Mouse (Mus musculus): ENCODE results near the gene Osbpl9.
A peak's percentile ranks its signal among the peaks of the same experiment; 100 is the strongest.

Gene Osbpl9

DNA sequence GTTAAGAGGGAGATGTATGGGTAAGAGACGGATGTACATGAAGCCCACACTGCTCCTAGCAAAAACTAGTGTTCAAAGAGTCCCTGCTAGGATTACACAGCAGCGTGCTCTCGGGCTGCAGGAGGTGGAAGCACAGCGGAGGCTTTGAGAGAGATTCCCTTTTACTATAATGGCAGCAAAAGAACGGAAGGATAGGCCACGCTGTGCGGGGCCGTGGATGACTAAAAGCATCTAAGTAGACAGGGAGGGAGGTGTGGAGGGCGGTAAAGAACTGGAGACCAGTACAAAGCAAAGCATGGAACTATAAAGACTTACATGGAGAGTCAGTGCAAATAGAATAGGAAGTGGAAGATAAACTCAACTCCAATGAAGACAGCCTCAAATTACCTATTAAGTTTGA lies 74.1 kb downstream of the Osbpl9 start:
- TF ChIP-seq GATA4 (IDR thresholded peaks at IDR 0.05; ENCODE audit: insufficient replicate concordance, low read length) = no peak

DNA sequence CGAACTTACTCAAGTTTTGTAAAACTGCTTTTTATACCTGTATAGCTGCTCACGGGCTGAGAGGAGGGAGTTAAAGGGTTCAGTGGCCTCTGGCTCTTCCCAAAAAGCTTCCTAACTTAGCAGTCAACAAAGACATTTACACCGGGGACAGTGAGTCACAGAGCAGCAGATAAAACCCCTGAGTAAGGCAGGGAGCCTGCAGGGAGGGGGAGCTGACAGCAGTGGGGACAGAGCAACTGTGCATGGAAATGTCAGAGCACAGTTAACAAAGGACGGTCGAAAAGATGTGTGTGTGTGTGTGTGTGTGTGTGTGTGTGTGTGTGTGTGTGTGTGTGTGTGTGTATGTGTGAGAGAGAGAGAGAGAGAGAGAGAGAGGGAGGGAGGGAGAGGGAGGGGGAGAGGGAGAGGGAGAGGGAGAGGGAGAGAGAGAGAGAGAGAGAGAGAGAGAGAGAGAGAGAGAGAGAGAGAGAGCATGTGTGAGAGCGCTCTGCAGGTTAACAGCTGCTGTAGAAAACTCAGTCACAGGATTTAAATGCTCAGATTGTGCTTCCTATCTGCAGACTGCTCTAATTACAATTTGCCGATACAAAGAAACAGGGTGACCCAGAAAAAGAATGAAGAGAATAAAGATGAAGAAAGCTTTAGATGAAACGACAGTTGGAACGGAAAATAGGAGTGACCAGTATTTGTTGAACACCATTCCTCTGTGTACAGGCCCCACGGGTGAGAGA lies 75.1 kb downstream of the Osbpl9 start:
- TF ChIP-seq GATA4 (IDR thresholded peaks at IDR 0.05; ENCODE audit: insufficient replicate concordance, low read length) = no peak

DNA sequence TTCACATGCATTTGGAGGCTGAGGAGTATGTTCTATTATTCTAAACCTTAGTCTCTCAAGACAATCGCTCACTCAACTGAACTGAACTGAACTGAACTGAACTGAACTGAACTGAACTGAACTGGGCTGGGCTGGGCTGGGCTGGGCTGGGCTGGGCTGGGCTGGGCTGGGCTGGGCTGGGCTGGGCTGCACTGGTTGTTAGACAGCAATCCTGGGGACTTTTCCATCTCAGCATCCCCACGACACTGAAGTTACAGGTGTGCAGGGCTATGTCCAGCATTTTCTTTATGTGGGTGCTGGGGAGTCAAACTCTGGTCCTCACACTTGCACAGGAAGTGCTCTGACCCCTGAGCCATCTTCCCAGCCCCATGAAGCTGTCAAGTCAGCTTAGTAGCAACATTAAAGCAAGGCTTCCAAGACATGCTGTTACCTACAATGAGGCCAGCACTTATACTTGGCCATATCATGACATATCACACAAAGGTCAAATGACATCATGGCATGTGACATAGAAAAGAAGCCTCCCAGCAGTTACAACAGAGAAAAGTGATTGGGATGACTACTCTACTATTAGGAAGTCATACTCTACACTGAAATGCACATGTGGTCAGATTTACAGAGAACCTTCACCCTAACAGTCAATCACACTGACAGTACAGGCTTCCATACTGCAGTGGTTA lies 76.2 kb downstream of the Osbpl9 start:
- no peak for TF ChIP-seq GATA4 (IDR thresholded peaks at IDR 0.05; ENCODE audit: insufficient replicate concordance, low read length)

DNA sequence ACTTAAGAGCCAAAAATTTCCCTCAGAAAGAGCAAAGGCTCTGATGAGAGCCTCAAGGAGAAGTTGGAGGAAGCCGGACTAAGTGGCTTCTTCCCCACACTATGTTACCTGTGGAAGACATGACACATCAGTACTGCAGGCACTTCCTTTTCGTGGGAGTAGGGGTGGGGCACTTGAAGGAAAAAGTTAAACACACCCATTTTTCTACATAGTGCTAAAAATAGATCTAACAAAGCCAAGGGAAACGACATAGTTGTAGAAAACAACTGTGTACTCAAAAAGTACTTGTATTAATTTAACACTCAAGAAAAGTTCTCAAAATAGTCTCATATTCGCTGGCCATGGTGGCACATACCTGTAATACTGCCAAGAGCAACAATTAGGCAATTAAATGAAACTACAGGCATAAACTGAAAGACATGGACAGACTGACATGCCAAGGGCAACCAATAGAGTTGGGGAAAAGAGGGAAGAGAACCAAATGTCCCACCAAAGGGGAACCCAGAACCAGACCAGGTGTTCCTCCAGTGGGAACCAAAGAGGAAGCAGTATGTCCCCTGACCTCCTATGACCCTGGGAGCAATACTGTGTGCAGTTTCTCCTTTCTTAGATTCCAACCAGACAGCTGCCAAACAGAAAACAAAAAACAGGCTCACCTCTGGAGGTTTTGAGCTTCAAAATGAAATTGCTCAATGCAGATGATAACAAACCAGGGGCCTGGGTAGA lies 79.1 kb downstream of the Osbpl9 start:
- no peak for TF ChIP-seq GATA4 (IDR thresholded peaks at IDR 0.05; ENCODE audit: insufficient replicate concordance, low read length)

DNA sequence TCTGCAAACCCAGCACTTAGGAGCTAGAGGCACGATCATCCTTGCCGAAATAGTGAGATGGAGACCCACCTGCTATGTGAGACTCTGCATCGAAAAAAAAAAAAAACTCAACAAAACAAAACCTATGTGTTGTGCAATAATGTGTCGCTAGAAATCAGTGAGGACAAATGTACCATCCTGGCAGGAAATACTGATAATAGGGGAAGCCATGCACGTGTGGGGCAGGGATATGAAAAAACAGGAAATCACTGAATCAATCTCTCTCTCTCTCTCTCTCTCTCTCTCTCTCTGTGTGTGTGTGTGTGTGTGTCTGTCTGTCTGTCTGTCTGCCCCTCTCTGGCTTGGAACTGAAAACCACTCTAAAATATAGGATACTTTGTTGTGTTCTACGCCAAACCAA lies 81.3 kb downstream of the Osbpl9 start:
- TF ChIP-seq GATA4 (IDR thresholded peaks at IDR 0.05; ENCODE audit: insufficient replicate concordance, low read length) = peak; percentile 88

DNA sequence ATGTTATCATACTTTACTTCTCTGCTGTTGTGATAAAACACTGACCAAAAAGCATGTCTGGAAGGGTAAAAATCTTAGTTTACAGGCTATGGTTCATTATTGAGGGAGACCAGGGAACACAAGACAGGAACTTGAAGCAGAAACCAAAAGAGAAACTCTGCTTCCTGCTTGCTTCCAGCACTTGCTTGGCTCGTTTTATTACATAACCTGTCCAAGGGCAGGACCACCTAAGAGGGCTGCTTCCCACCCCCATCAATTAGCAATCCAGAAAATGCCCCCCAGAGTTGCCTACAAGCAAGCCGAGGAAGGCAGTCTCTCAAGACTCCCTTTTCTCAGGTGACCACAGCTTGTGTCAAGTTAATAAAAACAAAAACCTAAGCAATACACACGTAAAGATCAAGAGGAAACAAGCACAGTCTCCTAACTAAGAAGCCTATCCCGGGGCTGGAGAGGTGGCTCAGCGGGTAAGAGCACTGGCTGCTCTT lies 82.4 kb downstream of the Osbpl9 start:
- TF ChIP-seq GATA4 (IDR thresholded peaks at IDR 0.05; ENCODE audit: insufficient replicate concordance, low read length) = no peak

DNA sequence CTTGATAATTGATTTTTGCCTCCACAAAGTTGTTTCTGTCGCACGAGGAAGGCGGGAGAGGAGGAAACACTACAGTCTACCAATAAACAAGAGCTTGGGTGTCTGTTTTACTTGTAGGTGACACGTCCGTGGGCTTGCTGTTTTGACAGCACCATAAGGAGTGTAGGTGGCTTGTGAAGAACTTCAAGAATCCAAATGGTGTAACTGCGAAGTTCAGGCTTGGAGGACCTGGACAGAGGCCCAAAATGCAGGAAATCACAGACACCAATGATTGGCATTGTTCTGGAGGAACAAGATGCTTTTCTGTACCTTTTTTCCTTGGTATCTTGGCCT lies 83.8 kb downstream of the Osbpl9 start:
- no peak for TF ChIP-seq GATA4 (IDR thresholded peaks at IDR 0.05; ENCODE audit: insufficient replicate concordance, low read length)

DNA sequence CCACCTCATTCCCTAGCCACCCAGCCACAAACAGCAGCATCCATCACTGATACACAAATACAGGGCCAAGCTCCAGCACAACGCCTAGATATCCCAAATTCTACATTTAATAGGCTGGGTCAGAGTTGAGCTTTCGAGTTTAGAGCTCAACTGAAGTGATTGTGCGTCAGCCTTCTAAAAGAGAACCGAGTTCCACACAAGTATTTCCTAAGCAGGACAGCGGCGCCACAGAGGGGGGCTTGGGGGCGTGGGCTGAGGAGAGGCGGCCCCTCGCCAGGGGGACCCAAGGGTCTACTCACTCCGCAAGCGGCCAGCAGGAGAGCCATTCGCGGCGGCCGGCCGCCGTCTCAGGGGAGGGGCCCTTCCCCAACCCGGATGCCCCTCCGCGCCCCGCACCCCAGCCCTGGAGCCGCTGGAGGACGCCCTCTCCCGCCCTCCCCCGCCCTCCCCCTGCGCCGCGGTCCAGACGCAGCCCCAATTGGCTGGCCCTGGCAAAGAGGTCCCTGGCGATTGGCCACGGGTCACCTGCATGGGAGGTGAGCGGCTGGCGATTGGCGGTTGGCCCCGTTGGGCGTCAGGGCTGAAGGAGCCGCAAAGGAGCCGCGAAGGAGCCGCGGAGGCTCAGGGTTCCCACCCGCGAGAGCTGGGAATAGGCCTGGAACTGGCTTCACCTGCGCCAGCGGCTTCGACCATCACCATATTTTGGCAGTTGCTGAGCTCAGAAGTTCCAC lies 84.3 kb downstream of the Osbpl9 start:
- no peak for TF ChIP-seq GATA4 (IDR thresholded peaks at IDR 0.05; ENCODE audit: insufficient replicate concordance, low read length)

DNA sequence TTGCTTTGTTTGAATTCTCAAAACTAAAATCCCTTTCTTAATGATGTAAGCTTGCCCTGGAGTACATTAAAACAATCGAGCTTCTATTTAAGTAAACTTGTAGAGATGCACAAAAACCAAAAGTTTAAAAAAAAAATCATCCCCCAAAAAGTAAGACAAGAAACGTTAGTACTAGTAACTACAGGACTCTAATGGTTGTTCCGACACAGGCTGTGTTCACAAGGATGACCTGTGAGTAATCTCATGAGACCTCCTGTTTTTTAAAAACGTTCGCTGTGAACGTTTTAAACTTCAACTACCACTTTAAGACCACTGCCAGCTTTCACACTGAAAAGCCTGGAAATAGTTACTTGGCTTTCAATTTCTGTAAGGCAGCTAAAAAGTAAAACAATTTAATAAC lies 85.1 kb downstream of the Osbpl9 start:
- TF ChIP-seq GATA4 (IDR thresholded peaks at IDR 0.05; ENCODE audit: insufficient replicate concordance, low read length) = no peak

DNA sequence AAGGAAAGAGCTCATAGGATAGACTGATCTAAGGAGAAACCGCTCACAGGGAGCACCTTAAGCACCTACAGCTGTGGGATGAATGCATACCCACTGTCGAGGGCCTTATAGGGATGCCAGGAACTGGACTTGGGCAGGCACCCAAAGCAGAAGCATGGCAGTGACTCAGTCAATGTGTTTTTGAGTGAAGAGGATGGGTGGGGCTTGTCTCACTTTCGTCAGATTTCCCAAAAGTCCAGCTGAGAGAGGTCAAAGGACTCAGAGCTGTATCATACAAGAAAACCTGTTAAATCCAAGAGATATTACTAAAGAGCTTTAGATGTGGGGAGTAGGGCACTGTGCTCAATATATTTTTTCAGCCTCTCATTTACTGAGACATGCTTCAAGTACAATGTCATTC lies 85.6 kb downstream of the Osbpl9 start:
- TF ChIP-seq GATA4 (IDR thresholded peaks at IDR 0.05; ENCODE audit: insufficient replicate concordance, low read length) = no peak

DNA sequence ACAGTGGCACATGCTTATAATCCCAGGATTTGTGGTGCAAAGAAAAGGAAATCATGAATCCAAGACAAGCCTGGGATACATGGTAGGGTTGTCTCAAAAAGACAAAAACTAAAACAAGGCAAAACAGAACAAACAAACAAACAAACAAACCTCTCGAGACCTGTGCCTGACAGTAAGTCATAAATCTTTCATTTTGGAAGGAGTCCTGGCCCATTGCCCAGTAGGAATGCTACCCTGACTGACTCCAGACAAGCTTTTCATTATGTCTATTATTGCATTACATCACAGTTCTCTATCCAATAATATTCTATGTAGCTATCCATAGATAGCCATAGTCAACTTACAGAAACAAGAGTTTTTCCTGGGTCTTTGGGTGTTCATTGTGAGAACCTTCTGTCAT lies 86.3 kb downstream of the Osbpl9 start:
- no peak for TF ChIP-seq GATA4 (IDR thresholded peaks at IDR 0.05; ENCODE audit: insufficient replicate concordance, low read length)

DNA sequence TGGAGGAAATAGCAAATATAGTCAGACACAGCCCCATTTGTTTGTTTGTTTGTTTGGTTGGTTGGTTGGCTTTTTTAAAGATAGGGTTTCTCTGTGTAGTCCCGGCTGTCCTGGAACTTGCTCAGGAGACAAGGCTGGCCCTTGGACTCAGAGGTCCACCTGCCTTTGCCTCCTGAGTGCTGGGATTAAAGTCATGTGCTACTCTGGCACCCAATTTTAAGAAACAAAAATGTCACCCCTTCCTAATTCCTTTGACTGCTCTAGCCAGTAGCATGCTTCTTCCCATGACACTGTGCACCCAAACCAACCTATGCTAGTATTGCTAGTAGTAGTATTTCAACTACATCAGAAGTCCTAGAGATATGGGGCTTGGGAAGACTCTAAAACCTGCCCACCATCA lies 87.8 kb downstream of the Osbpl9 start:
- TF ChIP-seq GATA4 (IDR thresholded peaks at IDR 0.05; ENCODE audit: insufficient replicate concordance, low read length) = no peak

DNA sequence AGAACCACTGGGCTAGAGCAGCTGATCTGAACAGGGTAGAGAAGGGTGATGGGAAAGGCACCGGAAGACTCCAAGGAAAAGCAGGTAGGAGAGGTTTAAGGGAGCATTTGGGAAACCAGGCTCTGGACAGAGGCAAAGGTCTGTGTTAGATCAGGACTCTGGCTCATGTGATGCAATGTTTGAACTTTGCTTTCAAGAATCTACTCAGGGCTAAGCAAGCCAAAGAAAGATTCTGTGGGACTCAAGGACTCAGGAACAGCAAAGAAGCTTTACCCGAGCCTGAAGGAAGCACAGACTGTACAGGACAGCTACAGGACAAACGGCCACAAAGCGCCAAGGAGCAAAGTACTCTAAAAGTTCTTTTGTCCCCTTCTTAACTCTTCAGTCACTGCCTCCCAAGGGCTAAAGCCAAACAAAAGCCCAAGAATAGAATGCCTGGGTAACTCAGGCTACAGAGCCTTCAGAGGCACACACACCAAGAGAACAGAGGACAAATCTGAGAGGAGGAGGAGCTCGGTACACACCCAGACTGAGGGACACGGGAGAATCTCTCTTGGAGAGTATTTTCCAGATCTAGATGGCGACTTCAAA lies 89.1 kb downstream of the Osbpl9 start:
- TF ChIP-seq GATA4 (IDR thresholded peaks at IDR 0.05; ENCODE audit: insufficient replicate concordance, low read length) = no peak

DNA sequence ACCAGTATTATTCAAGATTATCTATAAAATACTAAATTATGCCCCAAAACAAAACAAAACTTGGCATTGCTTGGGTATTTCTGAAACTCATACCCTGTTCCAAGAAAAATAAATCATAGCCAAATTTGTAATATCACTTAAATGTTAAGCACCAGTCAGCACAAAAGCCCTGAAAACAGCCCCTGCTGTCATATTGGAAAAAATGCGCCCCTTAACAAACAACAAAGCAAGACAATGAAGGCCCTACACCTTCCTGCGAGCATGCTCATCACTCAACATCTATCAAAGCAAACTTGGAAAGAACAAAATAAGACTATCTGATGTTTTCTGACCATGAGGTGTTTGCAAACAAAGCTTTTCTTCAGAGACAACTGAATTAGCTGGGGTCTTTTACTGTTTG lies 91.1 kb downstream of the Osbpl9 start:
- TF ChIP-seq GATA4 (IDR thresholded peaks at IDR 0.05; ENCODE audit: insufficient replicate concordance, low read length) = no peak

DNA sequence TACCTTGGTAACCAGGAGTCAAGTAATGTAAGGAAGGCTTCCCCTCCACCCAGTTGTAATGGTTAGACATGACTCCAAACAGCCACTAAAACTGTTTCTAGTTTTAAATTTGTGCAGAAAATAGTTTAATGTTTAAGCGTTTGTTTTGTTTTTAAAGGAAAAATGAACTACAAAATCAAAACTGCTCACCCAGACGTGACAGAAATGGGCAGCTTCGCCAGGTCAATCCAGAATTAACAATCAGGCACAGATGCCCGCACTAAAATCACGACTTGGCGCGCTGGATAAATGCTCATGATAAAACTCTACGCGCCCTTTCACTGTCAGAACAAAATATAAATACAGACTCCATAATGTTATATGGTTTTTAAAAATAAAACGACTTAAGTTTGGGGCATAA lies 92.4 kb downstream of the Osbpl9 start:
- no peak for TF ChIP-seq GATA4 (IDR thresholded peaks at IDR 0.05; ENCODE audit: insufficient replicate concordance, low read length)

All from liver, adult (tissue).